Mouse (Mus musculus) forebrain, postnatal 0 days (tissue): ENCODE measurements around the gene Pdk4. TPM values are rescaled to one million over a fixed set of nuclear protein-coding genes. Genes with fewer than 3 reads are reported as not detected.

Source experiments
- ATAC-seq: fragments of 200-750 bp; cut with Nextera tagmentation; 2 replicates; pipeline ENCODE4 v1.8.0; 2017; ENCODE audit warnings: mild to moderate bottlenecking, moderate library complexity
- DNase-seq: peaks from one replicate; pipeline ENCODE4 v3.0.0-alpha.2; 2015
- H3K27ac ChIP-seq: fragments of 300-500 bp; sonication (generic); 2 replicates; pipeline ENCODE4 v1.5.1; 2014; ENCODE audit warnings: low read depth, mild to moderate bottlenecking, antibody characterized with exemption, low read length, moderate library complexity, mixed read lengths
- H3K27me3 ChIP-seq: fragments of 300-500 bp; sonication (generic); 2 replicates; pipeline ENCODE4 v1.6.1; 2014; ENCODE audit warnings: mild to moderate bottlenecking, low read length, mixed read lengths; ENCODE audit not compliant: insufficient read depth
- H3K36me3 ChIP-seq: fragments of 300-500 bp; sonication (generic); 2 replicates; pipeline ENCODE4 v1.6.1; 2014; ENCODE audit warnings: mild to moderate bottlenecking, moderate library complexity; ENCODE audit not compliant: insufficient read depth
- H3K4me1 ChIP-seq: fragments of 300-500 bp; sonication (generic); 2 replicates; pipeline ENCODE4 v1.6.1; 2014; ENCODE audit warnings: antibody characterized with exemption; ENCODE audit not compliant: insufficient read depth
- H3K4me2 ChIP-seq: fragments of 300-500 bp; sonication (generic); 2 replicates; pipeline ENCODE4 v1.6.1; 2014; ENCODE audit warnings: low read depth, mild to moderate bottlenecking, moderate library complexity
- H3K4me3 ChIP-seq: fragments of 300-500 bp; sonication (generic); 2 replicates; pipeline ENCODE4 v1.5.1; 2014; ENCODE audit warnings: low read depth, low read length, mixed read lengths
- H3K9ac ChIP-seq: fragments of 300-500 bp; sonication (generic); 2 replicates; pipeline ENCODE4 v1.6.1; 2014; ENCODE audit warnings: mild to moderate bottlenecking
- H3K9me3 ChIP-seq: fragments of 300-500 bp; sonication (generic); 2 replicates; pipeline ENCODE4 v1.6.1; 2016; ENCODE audit warnings: low read length
- CTCF ChIP-seq: sonication (generic); IDR thresholded peaks from 2 replicates; pipeline ENCODE4 v1.5.1; 2016; ENCODE audit warnings: antibody characterized with exemption, control low read depth, low read depth
- WGBS: fragments of 180-500 bp; shearing (Covaris S2); extraction: QIAGEN DNeasy Blood & Tissue Kit; methylation state at CpG from one replicate; pipeline ENCODE4 v1.1.7; 2014; 5-methylcytosine and 5-hydroxymethylcytosine counted together
- polyA plus RNA-seq: library from polyadenylated mRNA; unstranded; fragments of >200 nt; fragmentation: Nextera tagmentation; extraction: Ambion mirVana; gene quantifications from 2 replicates; pipeline ENCODE4 v1.2.1, GENCODE M21; 2015
- total RNA-seq: library from RNA; depleted of rRNA; stranded (reverse); fragments of >200 nt; gene quantifications from 2 replicates; pipeline ENCODE4 v1.2.3, GENCODE M21; 2014; rRNA removed

Pdk4 gene
- total RNA-seq (1.8 and 3.2 TPM in 2 replicates), polyA plus RNA-seq (2.0 and 3.0 TPM in 2 replicates)

GRCm38 (mm10) chr6:5495961-5496853 is at the start of gene Pdk4:
Gene Pdk4 (minus strand): TSS chr6:5496309.
- peak within 1 kb of the TSS; percentile 46 for H3K4me3 ChIP-seq
- no peaks in the 10 kb centered on the region for H3K36me3 ChIP-seq
- 0 out of 2 replicates have a peak within 1 kb of the TSS, but pooled peaks have one; percentile 35 for H3K27ac ChIP-seq
- ATAC-seq (peak; percentile 95), DNase-seq (peak; percentile 82)
- no peaks in the 10 kb centered on the region for H3K9me3 ChIP-seq
- peak within 1 kb of the TSS; percentile 99 for H3K4me2 ChIP-seq
- TF ChIP-seq CTCF: no peak
- H3K4me1 ChIP-seq: no peaks in the 10 kb centered on the region
- H3K9ac ChIP-seq: peak within 1 kb of the TSS; percentile 48
- H3K27me3 ChIP-seq: 0 out of 2 replicates have a peak, but pooled peaks cover 3% of the 10 kb centered on the region
- under 1% methylated on average over 43 of the region's 43 CpGs for WGBS

GRCm38 (mm10) chr6:5537855-5538365 is 41.8 kb upstream of the Pdk4 start:
- no peak overlapping the region for H3K9ac ChIP-seq
- H3K4me3 ChIP-seq: no peak overlapping the region
- H3K9me3 ChIP-seq: no peaks in the 10 kb centered on the region
- DNase-seq (no peak), ATAC-seq (no peak)
- H3K4me1 ChIP-seq: no peaks in the 10 kb centered on the region
- no peak overlapping the region for H3K4me2 ChIP-seq
- H3K27ac ChIP-seq: no peak overlapping the region
- no peak for TF ChIP-seq CTCF
- no peaks in the 10 kb centered on the region for H3K36me3 ChIP-seq
- H3K27me3 ChIP-seq: no peaks in the 10 kb centered on the region
- WGBS: 37% methylated on average over 2 of the region's 2 CpGs

- no peak overlapping the region for H3K4me2 ChIP-seq
- no peaks in the 10 kb centered on the region for H3K4me1 ChIP-seq
- no peak overlapping the region for H3K27ac ChIP-seq
- no peaks in the 10 kb centered on the region for H3K36me3 ChIP-seq
- no peak for TF ChIP-seq CTCF
- no peak for ATAC-seq
- no peaks in the 10 kb centered on the region for H3K27me3 ChIP-seq
- DNase-seq: no peak
- H3K4me3 ChIP-seq: no peak overlapping the region
- no peaks in the 10 kb centered on the region for H3K9me3 ChIP-seq
- no peak overlapping the region for H3K9ac ChIP-seq
Observed at GRCm38 (mm10) chr6:5535754-5536153, 39.6 kb upstream of the Pdk4 start.

- Histone ChIP-seq H3K4me3 (no peak overlapping the region), H3K9ac (no peak overlapping the region), H3K36me3 (no peaks in the 10 kb centered on the region), H3K4me2 (no peak overlapping the region), H3K4me1 (no peaks in the 10 kb centered on the region), H3K9me3 (no peaks in the 10 kb centered on the region), H3K27me3 (no peaks in the 10 kb centered on the region), H3K27ac (no peak overlapping the region)
- ATAC-seq (0 out of 2 replicates have a peak, but pooled peaks have one; percentile 25), DNase-seq (peak; percentile 4)
- TF ChIP-seq CTCF: no peak
- 31% methylated on average over 5 of the region's 5 CpGs for WGBS
Observed at GRCm38 (mm10) chr6:5517091-5517490, 21.0 kb upstream of the Pdk4 start.

- TF ChIP-seq CTCF: no peak
- no peak overlapping the region for H3K27ac ChIP-seq
- 62% methylated on average over 5 of the region's 5 CpGs for WGBS
- ATAC-seq (peak; percentile 34; the same call in 1 of the 2 replicates), DNase-seq (no peak)
- no peaks in the 10 kb centered on the region for H3K36me3 ChIP-seq
- no peak overlapping the region for H3K9ac ChIP-seq
- H3K27me3 ChIP-seq: no peaks in the 10 kb centered on the region
- no peaks in the 10 kb centered on the region for H3K9me3 ChIP-seq
- no peaks in the 10 kb centered on the region for H3K4me1 ChIP-seq
- H3K4me2 ChIP-seq: no peak overlapping the region
- no peak overlapping the region for H3K4me3 ChIP-seq
Observed at GRCm38 (mm10) chr6:5509757-5510156, 13.6 kb upstream of the Pdk4 start.

GRCm38 (mm10) chr6:5509303-5509702 is 13.2 kb upstream of the Pdk4 start:
- H3K36me3 ChIP-seq: no peaks in the 10 kb centered on the region
- H3K4me1 ChIP-seq: no peaks in the 10 kb centered on the region
- no peak for DNase-seq
- H3K27me3 ChIP-seq: no peaks in the 10 kb centered on the region
- 40% methylated on average over 5 of the region's 5 CpGs for WGBS
- H3K4me3 ChIP-seq: no peak overlapping the region
- no peaks in the 10 kb centered on the region for H3K9me3 ChIP-seq
- no peak for ATAC-seq
- H3K9ac ChIP-seq: no peak overlapping the region
- H3K27ac ChIP-seq: no peak overlapping the region
- no peak overlapping the region for H3K4me2 ChIP-seq
- TF ChIP-seq CTCF: no peak

- Histone ChIP-seq H3K4me3 (no peak overlapping the region), H3K27me3 (no peaks in the 10 kb centered on the region)
Observed at GRCm38 (mm10) chr6:5507821-5508220, 11.7 kb upstream of the Pdk4 start.

More at GRCm38 (mm10) chr6:5507821-5508220, 11.7 kb upstream of the Pdk4 start:
- Histone ChIP-seq H3K4me1 (no peaks in the 10 kb centered on the region), H3K9me3 (no peaks in the 10 kb centered on the region), H3K36me3 (no peaks in the 10 kb centered on the region), H3K9ac (no peak overlapping the region), H3K4me2 (no peak overlapping the region), H3K27ac (no peak overlapping the region)
- 92% methylated on average over 5 of the region's 5 CpGs for whole genome bisulfite sequencing
- ATAC-seq (no peak), DNase-seq (no peak)
- TF ChIP-seq CTCF: no peak
